Mouse (Mus musculus) adipocyte (in vitro differentiated cells): ENCODE measurements at regions not wholly inside any gene's neighbourhood (a gene's known extent, or its start where the extent isn't known, plus 50 kb on each side); places are given as distances from the start of the nearest gene placed in this dataset.

Experiments
- DNase-seq: peaks from one replicate; pipeline ENCODE4 v3.0.0-alpha.2; 2016; ENCODE audit warnings: low spot score

GRCm38 (mm10) chr7:116857141-116857540, 353.0 kb downstream of the Nucb2 start:
- no peak for DNase-seq

DNA sequence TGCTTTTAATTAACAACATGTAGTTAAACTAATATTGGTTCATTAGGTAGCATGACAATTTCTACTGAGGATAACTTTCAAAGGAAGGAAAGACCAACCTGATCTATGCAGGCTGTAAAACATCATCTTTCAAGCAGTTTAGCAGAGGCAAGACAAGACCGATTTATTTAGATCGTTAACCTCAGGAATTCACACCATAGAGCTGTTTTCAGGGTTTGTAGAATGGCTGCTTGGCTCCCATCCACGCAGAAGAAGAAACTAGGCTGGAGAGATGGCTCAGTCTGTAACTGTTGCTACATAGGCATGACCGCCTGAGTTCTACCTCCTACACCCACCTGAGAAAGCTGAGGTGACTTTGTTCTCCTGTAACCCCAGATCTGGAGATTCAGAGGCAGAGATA, 353.6 kb downstream of the Nucb2 start:
- no peak for DNase-seq

DNA sequence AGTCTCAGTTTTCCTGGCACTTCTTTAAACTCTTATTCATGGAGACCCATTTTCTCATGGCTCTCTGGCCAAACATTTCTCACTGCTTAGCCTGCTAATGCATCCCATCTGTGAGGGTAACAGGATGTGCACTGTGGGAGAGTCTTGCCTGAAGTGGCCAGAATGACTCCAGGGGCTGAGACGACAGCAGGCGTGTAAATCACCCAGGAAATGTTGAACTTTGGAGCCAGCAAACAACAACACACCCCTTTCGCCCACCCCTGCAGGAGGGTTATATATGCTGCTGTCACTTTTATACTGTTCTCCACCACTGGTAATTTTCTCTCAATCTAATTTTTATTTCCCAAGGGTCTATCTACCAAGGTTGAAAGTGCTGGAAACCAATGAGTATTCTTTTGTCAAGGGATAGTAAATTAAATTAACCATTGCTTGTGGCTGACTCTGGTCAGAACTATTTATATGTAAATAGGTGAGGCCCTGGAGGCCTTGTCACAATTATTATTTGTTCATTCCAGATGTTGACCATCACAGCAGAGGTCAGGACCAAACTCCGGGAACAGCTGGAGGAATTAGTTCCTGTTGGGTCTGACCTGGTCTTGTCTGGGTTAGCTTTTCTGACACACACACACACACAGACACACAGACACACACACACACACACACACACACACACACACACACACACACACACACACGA, 378.2 kb downstream of the Nucb2 start:
- no peak for DNase-seq

DNA sequence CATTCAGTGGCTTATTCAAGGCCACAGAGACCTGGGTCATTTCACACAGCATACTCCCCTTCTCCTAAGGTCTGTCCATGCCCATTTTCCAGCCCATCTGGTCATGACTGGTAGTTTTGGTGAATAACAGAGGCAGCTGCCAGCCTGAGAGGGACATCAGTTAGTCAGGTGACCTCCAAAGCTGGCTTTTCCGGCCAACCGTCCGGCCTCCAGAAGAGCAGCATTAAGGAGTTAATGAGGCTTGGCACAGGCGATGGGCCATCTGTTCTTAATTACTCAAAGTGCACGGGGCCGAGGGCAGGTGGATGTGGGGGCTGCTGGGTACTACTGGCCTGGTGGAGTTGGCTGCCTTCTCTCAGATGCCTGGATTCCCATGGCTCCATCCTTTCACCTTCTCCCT, 389.7 kb downstream of the Nucb2 start:
- DNase-seq, result no peak

DNA sequence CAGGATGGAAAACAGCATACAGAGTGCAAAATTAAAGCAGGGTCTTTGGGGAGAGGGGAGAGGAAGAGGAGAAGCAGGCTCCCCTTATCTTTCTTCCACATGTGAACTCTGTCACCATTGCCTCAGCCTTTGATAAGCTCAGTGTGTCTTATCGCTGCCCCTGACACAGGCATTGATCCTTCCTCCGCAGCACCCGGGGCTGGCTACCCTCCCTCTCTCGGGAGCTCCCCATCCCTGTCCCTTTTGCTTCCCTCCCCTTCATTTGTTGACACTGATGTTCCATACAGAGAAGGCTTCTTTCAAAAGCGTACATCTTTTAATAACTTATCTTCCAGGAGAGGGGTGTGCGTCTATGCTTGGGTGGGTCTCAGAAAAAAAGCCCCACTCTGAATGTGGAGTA, 411.6 kb downstream of the Nucb2 start:
- DNase-seq, result no peak

GRCm38 (mm10) chr7:116917921-116918670, 413.9 kb downstream of the Nucb2 start:
- no peak for DNase-seq

DNA sequence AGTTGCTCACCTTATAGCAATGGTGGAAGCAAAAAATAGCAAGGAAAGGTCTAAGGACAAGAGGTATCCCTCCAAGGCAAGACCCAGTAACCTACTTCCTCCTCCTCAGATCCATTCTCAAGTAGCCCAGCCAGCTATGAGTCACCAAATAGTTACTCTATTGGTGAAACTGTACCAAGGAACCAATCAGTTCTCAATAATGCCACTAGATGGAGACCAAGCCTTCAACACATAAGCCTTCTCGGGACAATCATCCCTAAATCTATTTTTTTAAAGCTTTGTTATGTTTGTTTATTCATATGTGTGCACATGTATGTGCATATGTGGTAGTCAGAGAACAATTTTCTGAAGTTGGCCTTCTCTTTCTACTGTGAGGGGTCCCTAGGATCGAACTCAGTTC, 434.3 kb upstream of the Xylt1 start:
- DNase-seq, result no peak

DNA sequence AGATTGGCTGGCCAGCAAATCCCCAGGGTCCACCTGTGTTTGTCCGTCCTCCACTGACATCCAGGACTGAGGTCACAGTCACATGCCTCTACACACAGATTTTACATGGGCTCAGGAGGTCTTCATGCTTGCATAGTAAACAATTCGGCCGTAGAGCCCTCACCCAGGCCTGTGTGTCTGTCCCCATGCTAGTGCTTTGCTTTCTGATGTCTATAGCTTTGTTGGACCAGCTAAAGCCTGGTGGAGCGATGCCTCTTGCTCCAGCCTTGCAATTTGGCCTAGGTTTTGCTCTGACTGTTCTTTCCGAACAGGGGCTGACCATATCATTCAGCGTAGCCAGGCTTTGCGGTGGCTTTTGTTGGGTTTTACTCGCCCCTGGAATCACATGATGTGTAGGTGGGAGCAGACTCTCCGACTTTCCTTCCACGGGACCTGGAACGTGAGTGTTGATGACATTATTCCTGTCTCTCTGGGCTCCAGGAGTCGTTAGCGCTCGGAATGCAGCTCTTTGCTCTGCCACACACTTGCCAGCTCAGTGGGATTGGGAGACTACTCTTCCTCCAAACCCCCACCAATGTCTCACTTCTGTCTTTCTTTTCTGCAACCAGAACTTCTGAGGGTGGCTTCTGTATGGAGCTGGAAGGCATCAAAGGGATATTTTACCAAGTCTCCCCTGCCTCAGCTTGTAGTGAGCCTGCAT, 421.4 kb upstream of the Xylt1 start:
- DNase-seq, result no peak

DNA sequence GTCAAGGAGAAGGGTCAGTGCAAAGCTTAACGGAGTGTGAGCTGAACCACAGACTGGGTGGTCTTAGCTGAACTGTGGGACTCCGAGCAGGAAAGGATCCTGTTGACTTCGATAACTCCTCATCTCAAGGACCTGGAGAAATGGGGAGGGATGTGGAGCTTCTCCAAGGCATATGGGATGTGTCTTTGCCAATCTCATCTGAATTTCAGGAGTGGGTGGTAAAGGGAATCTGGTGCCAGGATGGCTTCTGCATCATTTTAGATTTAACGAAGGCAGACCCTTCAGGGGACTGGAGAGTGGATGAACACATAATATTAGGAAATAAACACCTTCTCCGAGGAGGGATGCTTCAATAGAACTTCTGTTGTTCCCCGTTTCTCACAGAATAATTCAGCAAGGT, 416.9 kb upstream of the Xylt1 start:
- no peak for DNase-seq

DNA sequence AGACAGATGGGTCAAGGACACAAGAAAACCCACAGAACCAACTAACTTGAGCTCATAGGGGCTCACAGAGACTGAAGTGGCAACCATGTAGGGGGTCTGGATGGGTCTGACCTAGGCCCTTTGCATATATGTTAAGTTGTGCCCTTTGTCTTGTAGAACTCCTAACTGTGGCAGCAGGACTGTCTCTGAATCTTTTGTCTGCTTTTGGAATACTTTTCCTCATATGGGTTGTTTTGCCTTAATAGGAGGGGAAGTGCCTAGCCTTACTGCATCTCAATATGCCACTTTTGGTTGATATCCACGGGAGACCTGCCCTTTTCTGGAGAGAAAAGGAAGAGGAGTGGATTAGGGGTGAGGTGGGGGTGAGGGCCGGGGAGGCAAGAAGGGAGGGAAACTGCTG, 389.4 kb upstream of the Xylt1 start:
- no peak for DNase-seq

DNA sequence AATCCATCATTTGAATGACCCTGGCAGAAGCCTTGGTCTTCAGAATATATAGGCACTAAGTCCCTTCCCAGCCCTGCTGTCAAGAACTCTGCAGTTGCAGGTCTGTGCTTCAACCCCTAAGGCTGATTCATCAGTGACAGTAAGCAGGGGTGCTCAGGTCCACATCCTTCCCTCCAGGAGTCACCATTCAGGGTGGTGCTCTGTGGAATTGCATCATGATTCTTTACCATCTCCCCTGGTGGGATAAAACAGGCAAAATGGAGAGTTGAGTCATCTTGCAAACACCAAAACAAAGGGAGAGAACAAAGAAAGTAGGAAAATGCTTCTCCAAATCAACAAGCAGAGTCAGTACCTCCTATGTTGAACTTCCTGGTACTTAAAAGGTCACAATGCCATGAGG, 388.6 kb upstream of the Xylt1 start:
- DNase-seq, result no peak

DNA sequence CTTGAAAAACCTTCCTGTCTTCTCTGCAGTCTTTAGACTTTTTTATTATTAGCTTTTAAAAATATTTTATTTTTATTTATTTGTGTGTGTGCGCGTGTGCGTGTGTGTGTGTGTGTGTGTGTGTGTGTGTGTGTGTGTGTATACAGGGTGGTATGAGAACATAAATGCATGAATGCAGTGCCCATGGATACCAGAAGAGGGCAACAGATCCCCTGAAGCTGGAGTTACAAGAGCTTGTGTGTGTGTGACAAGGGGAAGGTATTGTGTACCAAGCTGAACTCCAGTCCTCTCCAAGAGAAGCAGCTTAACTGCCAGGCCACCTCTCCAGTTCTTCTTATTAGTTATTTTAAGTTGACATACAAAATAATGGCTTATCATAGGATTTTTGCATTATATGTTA, 385.0 kb upstream of the Xylt1 start:
- DNase-seq, result no peak

- no peak for DNase-seq
These were observed 377.6 kb upstream of the Xylt1 start for GRCm38 (mm10) chr7:117003167-117003566.

DNA sequence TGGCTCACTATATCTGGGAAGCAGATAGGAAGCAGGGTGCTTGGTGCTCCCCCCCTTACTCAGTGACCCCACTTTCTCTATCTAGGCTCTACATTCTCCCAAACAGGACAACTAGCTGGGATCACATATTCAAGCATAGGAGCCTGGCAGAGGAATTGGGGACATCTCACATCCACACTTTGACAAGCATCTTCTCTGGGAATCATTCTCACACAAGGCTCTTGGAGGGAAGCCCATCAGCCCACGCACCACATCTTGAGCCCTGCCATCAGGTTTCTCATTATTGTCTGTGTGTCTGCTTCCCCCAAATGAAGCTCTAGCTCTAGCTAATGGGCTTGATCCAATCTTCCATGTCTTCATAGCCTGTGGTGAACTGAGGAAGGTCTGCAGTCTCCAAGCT, 362.4 kb upstream of the Xylt1 start:
- DNase-seq, result no peak

DNA sequence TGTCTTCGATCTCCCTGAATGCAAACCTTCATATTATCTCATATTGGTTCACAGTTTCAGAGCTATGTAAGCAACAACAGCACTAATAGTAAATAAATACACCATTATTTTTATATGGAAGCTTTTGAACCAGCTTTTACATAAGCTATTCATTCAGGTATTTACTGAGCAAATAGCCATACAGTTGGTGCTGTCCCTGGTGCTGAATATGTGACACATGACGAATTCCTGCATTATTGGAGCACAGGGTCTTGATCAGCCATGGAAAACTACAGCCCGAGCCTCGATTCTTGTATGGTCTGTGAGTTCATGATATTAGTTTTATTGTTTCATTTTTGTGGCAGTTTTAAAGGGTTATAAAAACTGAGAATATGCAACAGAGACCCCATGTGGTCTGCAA, 359.1 kb upstream of the Xylt1 start:
- DNase-seq, result peak; percentile 9

- no peak for DNase-seq
These were observed 335.9 kb upstream of the Xylt1 start for GRCm38 (mm10) chr7:117044926-117045325.

DNA sequence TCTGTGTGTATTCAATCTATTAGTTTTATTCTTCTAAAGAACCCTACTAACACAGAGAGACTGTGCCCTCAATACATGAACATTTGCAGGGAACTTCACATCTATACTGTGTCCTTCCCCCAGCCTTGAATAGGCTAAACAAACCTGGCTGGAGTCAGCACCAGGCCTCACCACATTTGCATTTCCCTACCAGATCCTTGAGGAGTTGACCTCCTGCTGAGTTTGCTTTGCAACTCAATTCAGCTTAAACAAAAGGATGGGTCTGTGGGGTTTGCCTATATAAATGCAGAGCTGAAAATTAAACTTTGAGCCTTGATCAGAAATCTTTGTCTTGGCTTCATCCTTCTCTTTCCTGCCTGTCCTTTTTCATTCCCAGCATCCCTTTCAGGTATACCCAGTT, 331.5 kb upstream of the Xylt1 start:
- DNase-seq, result no peak

DNA sequence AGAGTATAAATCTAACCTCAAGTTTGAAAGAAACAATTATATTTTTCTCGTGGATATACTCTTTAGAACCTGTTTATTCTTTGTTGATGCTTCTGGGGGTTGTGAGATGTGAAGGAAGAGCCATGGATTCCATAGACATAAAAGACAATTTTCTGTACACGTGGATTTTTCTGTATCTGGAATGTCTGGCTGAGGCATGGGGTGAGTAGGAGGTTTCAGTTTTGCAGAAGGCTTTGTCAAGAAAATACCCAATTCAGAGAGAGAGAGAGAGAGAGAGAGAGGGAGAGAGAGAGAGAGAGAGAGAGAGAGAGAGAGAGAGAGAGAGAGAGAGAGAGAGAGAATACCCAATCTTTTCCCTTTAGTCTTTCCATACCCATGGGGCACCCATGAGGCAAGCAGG, 315.0 kb upstream of the Xylt1 start:
- no peak for DNase-seq

- DNase-seq, result peak; percentile 7
These were observed 289.7 kb upstream of the Xylt1 start for GRCm38 (mm10) chr7:117090911-117091550.

DNA sequence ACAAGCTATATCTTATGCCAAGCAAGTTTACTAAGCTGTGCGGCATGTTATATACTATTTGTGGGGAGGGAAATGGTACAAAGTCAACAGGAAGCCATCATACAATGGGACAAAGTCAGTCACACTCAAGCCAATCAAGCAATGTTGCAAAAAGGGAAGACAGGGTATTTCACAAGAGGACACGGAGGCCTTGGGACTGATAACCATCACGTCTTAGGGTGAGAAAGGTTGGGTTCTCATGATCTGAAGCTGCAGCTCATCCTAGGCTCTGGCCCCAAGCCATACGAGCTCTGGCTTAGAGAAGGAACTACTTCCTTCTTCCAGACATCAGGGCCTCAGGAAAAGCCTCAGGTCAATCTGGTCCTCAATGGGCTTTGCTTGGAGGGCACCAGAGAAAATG, 287.9 kb upstream of the Xylt1 start:
- DNase-seq, result no peak

DNA sequence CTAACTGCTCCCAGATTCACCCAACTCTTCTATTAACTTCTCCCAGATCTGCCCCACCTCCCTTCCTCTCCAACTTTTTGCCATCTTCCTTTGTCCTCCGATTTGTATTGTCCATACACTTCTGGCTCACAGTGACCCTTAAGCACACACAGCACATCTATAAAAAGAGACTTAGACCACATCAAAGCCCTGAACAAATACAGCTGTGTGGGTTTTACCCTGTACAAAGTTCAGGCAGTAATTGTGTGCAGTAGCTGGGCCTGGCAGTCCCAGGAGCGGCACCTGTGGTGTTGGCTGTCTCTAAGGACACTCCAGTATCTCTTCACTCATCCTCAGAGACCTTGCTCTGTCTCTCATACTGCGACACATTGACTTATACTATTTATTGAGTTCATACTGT, 283.2 kb upstream of the Xylt1 start:
- no peak for DNase-seq

GRCm38 (mm10) chr7:117099041-117099440, 281.7 kb upstream of the Xylt1 start:
- DNase-seq, result no peak

GRCm38 (mm10) chr7:117103035-117103434, 277.7 kb upstream of the Xylt1 start:
- DNase-seq, result no peak
